Mouse (Mus musculus): ENCODE measurements around the gene Cyth2. TPM values are rescaled to one million over a fixed set of nuclear protein-coding genes. Genes with fewer than 3 reads are reported as not detected.
A peak's percentile ranks its signal among the peaks of the same experiment; 100 is the strongest.

The Cyth2 gene
- polyA plus RNA-seq, 1 experiment: 112 TPM

- no peak overlapping the region for H3K27ac ChIP-seq (ENCODE audit: insufficient read depth, low read length)
- H3K4me1 ChIP-seq (ENCODE audit: control insufficient read depth, insufficient read depth, low read length): 0 out of 2 replicates have a peak, but pooled peaks cover 3% of the 10 kb centered on the region
- peak in 1 of 2 experiments; percentile 39 for DNase-seq
- H3K4me3 ChIP-seq (replicated peaks; ENCODE audit: insufficient read depth, low read depth, low read length): no peak overlapping the region
- H3K27me3 ChIP-seq (ENCODE audit: control insufficient read depth, insufficient read depth, low read length): no peaks in the 10 kb centered on the region
- TF ChIP-seq CTCF (IDR thresholded peaks at IDR 0.05; ENCODE audit: borderline replicate concordance, insufficient read depth, low read depth, low read length) (no peak), POLR2A (IDR thresholded peaks at IDR 0.05; ENCODE audit: borderline replicate concordance, insufficient read depth, low read length) (no peak)
- 86% methylated on average over 22 of the region's 22 CpGs for WGBS
Measured at GRCm38 (mm10) chr7:45787642-45788041, 26.7 kb downstream of the Cyth2 start.

GRCm38 (mm10) chr7:45786661-45787413 lies 27.5 kb downstream of the Cyth2 start:
- Histone ChIP-seq H3K4me1 (ENCODE audit: control insufficient read depth, insufficient read depth, low read length) (no peaks in the 10 kb centered on the region), H3K27ac (ENCODE audit: insufficient read depth, low read length) (peak overlapping the region; percentile 22), H3K27me3 (ENCODE audit: control insufficient read depth, insufficient read depth, low read length) (no peaks in the 10 kb centered on the region), H3K4me3 (replicated peaks; ENCODE audit: insufficient read depth, low read depth, low read length) (peak overlapping the region; percentile 67)
- TF ChIP-seq CTCF (IDR thresholded peaks at IDR 0.05; ENCODE audit: borderline replicate concordance, insufficient read depth, low read depth, low read length) (no peak), POLR2A (IDR thresholded peaks at IDR 0.05; ENCODE audit: borderline replicate concordance, insufficient read depth, low read length) (peak; percentile 46; the same call in 1 of the 2 replicates)
- WGBS: 15% methylated on average over 17 of the region's 17 CpGs
- DNase-seq: peak; percentile 70 to 85

- peak overlapping the region; percentile 67 for H3K4me3 ChIP-seq (replicated peaks; ENCODE audit: insufficient read depth, low read depth, low read length)
- under 1% methylated on average over 14 of the region's 14 CpGs for WGBS
- peak; percentile 77 to 85 for DNase-seq
- no peaks in the 10 kb centered on the region for H3K27me3 ChIP-seq (ENCODE audit: control insufficient read depth, insufficient read depth, low read length)
- peak overlapping the region; percentile 48 for H3K27ac ChIP-seq (ENCODE audit: insufficient read depth, low read length)
- H3K4me1 ChIP-seq (ENCODE audit: control insufficient read depth, insufficient read depth, low read length): no peaks in the 10 kb centered on the region
- TF ChIP-seq POLR2A (IDR thresholded peaks at IDR 0.05; ENCODE audit: borderline replicate concordance, insufficient read depth, low read length): no peak
- no peak for TF ChIP-seq CTCF (IDR thresholded peaks at IDR 0.05; ENCODE audit: borderline replicate concordance, insufficient read depth, low read depth, low read length)
Measured at GRCm38 (mm10) chr7:45786136-45786578, 28.2 kb downstream of the Cyth2 start.

- 1% methylated on average over 38 of the region's 42 CpGs for WGBS
- TF ChIP-seq POLR2A (IDR thresholded peaks at IDR 0.05; ENCODE audit: borderline replicate concordance, insufficient read depth, low read length): no peak
- no peak for TF ChIP-seq CTCF (IDR thresholded peaks at IDR 0.05; ENCODE audit: borderline replicate concordance, insufficient read depth, low read depth, low read length)
- Histone ChIP-seq H3K27me3 (ENCODE audit: control insufficient read depth, insufficient read depth, low read length) (no peaks in the 10 kb centered on the region), H3K4me3 (replicated peaks; ENCODE audit: insufficient read depth, low read depth, low read length) (peak overlapping the region; percentile 67), H3K27ac (ENCODE audit: insufficient read depth, low read length) (peak overlapping the region; percentile 48), H3K4me1 (ENCODE audit: control insufficient read depth, insufficient read depth, low read length) (no peaks in the 10 kb centered on the region)
- peak; percentile 57 to 69 for DNase-seq
Measured at GRCm38 (mm10) chr7:45785388-45786135, 28.8 kb downstream of the Cyth2 start.

- TF ChIP-seq POLR2A (IDR thresholded peaks at IDR 0.05; ENCODE audit: borderline replicate concordance, insufficient read depth, low read length) (no peak), CTCF (IDR thresholded peaks at IDR 0.05; ENCODE audit: borderline replicate concordance, insufficient read depth, low read depth, low read length) (no peak)
- DNase-seq: peak; percentile 92 to 93
- no peaks in the 10 kb centered on the region for H3K27me3 ChIP-seq (ENCODE audit: control insufficient read depth, insufficient read depth, low read length)
- 6% methylated on average over 19 of the region's 20 CpGs for WGBS
- H3K4me3 ChIP-seq (replicated peaks; ENCODE audit: insufficient read depth, low read depth, low read length): peak within 1 kb of the TSS; percentile 70
- no peaks in the 10 kb centered on the region for H3K4me1 ChIP-seq (ENCODE audit: control insufficient read depth, insufficient read depth, low read length)
- peak within 1 kb of the TSS; percentile 31 for H3K27ac ChIP-seq (ENCODE audit: insufficient read depth, low read length)
Measured at GRCm38 (mm10) chr7:45784524-45785372, 29.6 kb downstream of the Cyth2 start, which contains the start of gene Sult2b1. Sult2b1 (minus strand) TSS chr7:45784669.

GRCm38 (mm10) chr7:45783511-45784091 lies 30.8 kb downstream of the Cyth2 start, which contains the start of gene Lmtk3:
Lmtk3 (plus strand) TSS chr7:45783738.
- WGBS: under 1% methylated on average over 38 of the region's 38 CpGs
- Histone ChIP-seq H3K27me3 (ENCODE audit: control insufficient read depth, insufficient read depth, low read length) (no peaks in the 10 kb centered on the region), H3K4me3 (replicated peaks; ENCODE audit: insufficient read depth, low read depth, low read length) (peak within 1 kb of the TSS; percentile 70), H3K4me1 (ENCODE audit: control insufficient read depth, insufficient read depth, low read length) (0 out of 2 replicates have a peak, but pooled peaks cover 2% of the 10 kb centered on the region), H3K27ac (ENCODE audit: insufficient read depth, low read length) (peak within 1 kb of the TSS; percentile 31)
- TF ChIP-seq POLR2A (IDR thresholded peaks at IDR 0.05; ENCODE audit: borderline replicate concordance, insufficient read depth, low read length): peak; percentile 52; the same call in 1 of the 2 replicates
- TF ChIP-seq CTCF (IDR thresholded peaks at IDR 0.05; ENCODE audit: borderline replicate concordance, insufficient read depth, low read depth, low read length): peak; percentile 30; the same call in 1 of the 2 replicates
- peak; percentile 88 to 92 for DNase-seq

All from cerebellum, adult 2 months (tissue).